ENCODE assay signal across 19 mouse cellular contexts in the genomic region with DNA sequence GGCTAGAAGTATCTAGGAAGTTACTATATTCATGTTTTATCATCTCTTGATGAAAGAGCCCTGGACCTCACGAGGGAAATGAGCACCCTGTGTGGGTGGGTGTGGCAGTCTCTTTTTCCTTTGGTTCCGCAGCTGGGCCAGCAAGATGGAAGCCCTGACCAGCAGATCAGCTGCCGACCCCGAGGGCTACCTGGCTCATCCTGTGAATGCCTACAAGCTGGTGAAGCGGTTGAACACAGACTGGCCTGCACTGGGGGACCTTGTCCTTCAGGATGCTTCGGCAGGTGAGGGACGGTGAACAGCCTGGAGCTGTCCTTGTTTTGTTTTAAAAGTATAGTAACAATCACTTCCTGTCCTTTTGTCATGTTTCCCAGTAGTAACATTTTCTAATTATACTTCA. TPM values are rescaled to one million over a fixed set of nuclear protein-coding genes. Genes with fewer than 3 reads are reported as not detected.
A peak's percentile ranks its signal among the peaks of the same experiment; 100 is the strongest.
DNase-seq lines count a peak whose midpoint lies in the region; TF ChIP-seq lines count a peak whose summit lies in the region.
"Had no signal": no experiment of that assay in that cellular context is flagged by ENCODE, and none has a peak within 500 bp of the region (broad histone marks: within the 10 kb centered on the region; RNA-seq: fewer than 3 reads in every experiment).

No protein-coding gene starts in this region.

- peak; percentile 5 to 13 for DNase-seq in cerebellum, adult 2 months
- DNase-seq in cerebellum, adult 9-11 months, result no peak
- peak; percentile 15 for DNase-seq in gastrocnemius, adult 2 months
- DNase-seq in gastrocnemius, adult 8-10 months (ENCODE audit: low spot score in 2 of 2), result no peak
- peak; percentile 91 for DNase-seq in heart, adult 11 months
- DNase-seq in heart, postnatal 25 days (ENCODE audit: low spot score), result no peak
- peak; percentile 13 for DNase-seq in urinary bladder, adult 2 months (ENCODE audit: low spot score)
- DNase-seq in urinary bladder, postnatal 36 days (ENCODE audit: low spot score in 2 of 2), result no peak
- DNase-seq: adrenal gland, adult 8-10 months; B cell, adult 2 months had no signal

- intact Hi-C loops in gastrocnemius, adult 2 months (cut with DNase I), result loop anchor here (10.0 kb wide), 2 partner anchors 324 to 414 kb away; partner anchors contain the start of genes Fnip1 and Rapgef6
- intact Hi-C loops in heart, postnatal 25 days (cut with DNase I), result no loop called here

- H3K4me1 ChIP-seq in cerebellum, adult 2 months (ENCODE audit: control insufficient read depth, insufficient read depth, low read length), result peaks cover 26% of the 10 kb centered on the region

- TF ChIP-seq CTCF in cerebellum, adult 2 months (IDR thresholded peaks at IDR 0.05; ENCODE audit: borderline replicate concordance, insufficient read depth, low read depth, low read length), result no peak
- TF ChIP-seq CTCF in gastrocnemius, adult 2 months (IDR thresholded peaks at IDR 0.05), result no peak

- 91% methylated on average over 7 of the region's 7 CpGs for WGBS in cerebellum, adult 2 months

- H3K27me3 ChIP-seq in cerebellum, adult 2 months (ENCODE audit: control insufficient read depth, insufficient read depth, low read length), result no peaks in the 10 kb centered on the region
- H3K27me3 ChIP-seq: embryonic facial prominence, embryonic 12.5 days; forebrain, embryonic 13.5 days; forebrain, embryonic 15.5 days; Patski had no signal

- TF ChIP-seq POLR2A in cerebellum, adult 2 months (IDR thresholded peaks at IDR 0.05; ENCODE audit: borderline replicate concordance, insufficient read depth, low read length), result no peak

- H3K4me3 ChIP-seq in cerebellum, adult 2 months (replicated peaks; ENCODE audit: insufficient read depth, low read depth, low read length), result no peak overlapping the region
- H3K4me3 ChIP-seq in gastrocnemius, adult 2 months, result no peak overlapping the region
- H3K4me3 ChIP-seq: embryonic facial prominence, embryonic 10.5 days; embryonic facial prominence, embryonic 12.5 days; forebrain, embryonic 13.5 days; forebrain, embryonic 15.5 days had no signal

- H3K27ac ChIP-seq in cerebellum, adult 2 months (ENCODE audit: insufficient read depth, low read length), result no peak overlapping the region
- 0 out of 2 replicates have a peak overlapping the region, but pooled peaks have one; percentile 10 for H3K27ac ChIP-seq in gastrocnemius, adult 2 months
- H3K27ac ChIP-seq: embryonic facial prominence, embryonic 10.5 days had no signal

RNA-seq across cellular contexts. Expression of gene P4ha2, which starts 11.4 kb away (rescaled TPM):
- 13.6 and 14.2 TPM in 2 replicates for polyA plus RNA-seq in cerebellum, adult 2 months (2012; rRNA removed)
- 10 to 100 TPM; 27.2 to 46.2 TPM for total RNA-seq in gastrocnemius, adult 2 months (2021)
- 10 to 100 TPM; 28.2 to 33.7 (median 31.2) TPM for total RNA-seq in gastrocnemius, adult 8-10 months (2022)
- 10 to 100 TPM; 56.6 to 61.7 TPM for total RNA-seq in heart, postnatal 25 days (2021)
- polyA plus RNA-seq in urinary bladder, adult 2 months (2012; rRNA removed), result 26.5 and 26.7 TPM in 2 replicates
- polyA plus RNA-seq: activated CD4-positive, CD25-positive, alpha-beta regulatory T cell, adult 4 months; CD4-positive, CD25-positive, alpha-beta regulatory T cell, adult 4 months; G1E had no signal

RNA-seq across cellular contexts. Expression of gene Pdlim4, which starts 42.5 kb away (rescaled TPM):
- polyA plus RNA-seq in cerebellum, adult 2 months (2012; rRNA removed), result 16.9 and 18.6 TPM in 2 replicates
- 1 to 10 TPM; 4.7 to 7.9 TPM for total RNA-seq in gastrocnemius, adult 2 months (2021)
- 1 to 10 TPM; 3.2 to 5.4 (median 3.9) TPM for total RNA-seq in gastrocnemius, adult 8-10 months (2022)
- total RNA-seq in heart, postnatal 25 days (2021), result 10 to 100 TPM; 34.4 to 42.1 TPM
- polyA plus RNA-seq in urinary bladder, adult 2 months (2012; rRNA removed), result 170 and 183 TPM in 2 replicates
- total RNA-seq: CH12.LX had no signal
- polyA plus RNA-seq: G1E had no signal

Comparison
In these comparisons a context has a peak if more than half of its experiments do, and no peak if none do; other contexts are left out.
1. DNase-seq: peak in cerebellum, adult 2 months (2 of 2), gastrocnemius, adult 2 months (single experiment), heart, adult 11 months (single experiment) and urinary bladder, adult 2 months (single experiment); none in cerebellum, adult 9-11 months (single experiment), gastrocnemius, adult 8-10 months (0 of 2), heart, postnatal 25 days (single experiment) and urinary bladder, postnatal 36 days (0 of 2).